Comparison of ENCODE assay signal across 27 mouse cellular contexts in genomic region chr10:61010697-61011096, GRCm38 (mm10).
DNase-seq lines count a peak whose midpoint lies in the region; ATAC-seq lines count a peak whose summit lies in the region.
"Had no signal": no experiment of that assay in that cellular context is flagged by ENCODE, and none has a peak within 500 bp of the region (broad histone marks: within the 10 kb centered on the region; RNA-seq: fewer than 3 reads in every experiment).

No protein-coding gene starts in this region.

- H3K9me3 ChIP-seq in forebrain, embryonic 14.5 days (replicated peaks; ENCODE audit: control insufficient read depth, low read length), result no peaks in the 10 kb centered on the region
- H3K9me3 ChIP-seq in forebrain, embryonic 16.5 days (ENCODE audit: control insufficient read depth, low read length), result no peaks in the 10 kb centered on the region
- no peaks in the 10 kb centered on the region for H3K9me3 ChIP-seq in kidney, embryonic 14.5 days (ENCODE audit: control insufficient read depth, low read length)
- no peaks in the 10 kb centered on the region for H3K9me3 ChIP-seq in midbrain, embryonic 15.5 days
- H3K9me3 ChIP-seq in midbrain, embryonic 13.5 days, result no peaks in the 10 kb centered on the region
- H3K9me3 ChIP-seq: heart, embryonic 10.5 days; heart, embryonic 15.5 days; hindbrain, embryonic 13.5 days; limb, embryonic 13.5 days; lung, embryonic 15.5 days; midbrain, embryonic 12.5 days; neural tube, embryonic 12.5 days had no signal

- H3K4me3 ChIP-seq in forebrain, embryonic 14.5 days (ENCODE audit: low read depth, low read length), result no peak overlapping the region
- no peak overlapping the region for H3K4me3 ChIP-seq in forebrain, embryonic 16.5 days (replicated peaks; ENCODE audit: low read length)
- no peak overlapping the region for H3K4me3 ChIP-seq in kidney, embryonic 14.5 days (ENCODE audit: low read length)
- no peak overlapping the region for H3K4me3 ChIP-seq in midbrain, embryonic 15.5 days
- H3K4me3 ChIP-seq in midbrain, embryonic 13.5 days (replicated peaks), result no peak overlapping the region
- H3K4me3 ChIP-seq: heart, embryonic 10.5 days; heart, embryonic 15.5 days; hindbrain, embryonic 13.5 days; limb, embryonic 13.5 days; lung, embryonic 15.5 days; midbrain, embryonic 12.5 days; neural tube, embryonic 12.5 days had no signal

- no peaks in the 10 kb centered on the region; the same call in 1 of the 2 replicates for H3K4me1 ChIP-seq in forebrain, embryonic 14.5 days (ENCODE audit: control insufficient read depth, insufficient read depth, low read length)
- no peaks in the 10 kb centered on the region; the same call in 1 of the 2 replicates for H3K4me1 ChIP-seq in forebrain, embryonic 16.5 days (replicated peaks; ENCODE audit: control insufficient read depth, insufficient read depth, low read length)
- no peaks in the 10 kb centered on the region for H3K4me1 ChIP-seq in kidney, embryonic 14.5 days (ENCODE audit: control insufficient read depth, insufficient read depth, low read length)
- H3K4me1 ChIP-seq in midbrain, embryonic 15.5 days, result peaks cover 14% of the 10 kb centered on the region
- H3K4me1 ChIP-seq in midbrain, embryonic 13.5 days (replicated peaks), result peaks cover 19% of the 10 kb centered on the region
- H3K4me1 ChIP-seq: heart, embryonic 10.5 days; heart, embryonic 15.5 days; lung, embryonic 15.5 days; neural tube, embryonic 12.5 days had no signal

- peak; percentile 55 for DNase-seq in forebrain, embryonic 14.5 days (ENCODE audit: low spot score)
- no peak for DNase-seq in kidney, adult 11 months
- peak; percentile 8 for DNase-seq in adipocyte (ENCODE audit: low spot score)
- no peak for DNase-seq in ovary, postnatal 36 days (ENCODE audit: low spot score)
- DNase-seq: adrenal gland, postnatal 25 days; cerebellum, adult 8-10 months; cerebellum, postnatal 36 days; gastrocnemius, postnatal 25 days; heart, adult 11 months; kidney, adult 18-20 months; kidney, postnatal 10 days; layer of hippocampus, postnatal 36 days; spleen, adult 18-20 months; thymus, postnatal 14 days had no signal

- no peak overlapping the region for H3K27ac ChIP-seq in forebrain, embryonic 14.5 days (ENCODE audit: low read depth, low read length)
- H3K27ac ChIP-seq in forebrain, embryonic 16.5 days (ENCODE audit: low read length), result no peak overlapping the region
- H3K27ac ChIP-seq in kidney, embryonic 14.5 days (ENCODE audit: low read depth, low read length), result no peak overlapping the region
- H3K27ac ChIP-seq in midbrain, embryonic 15.5 days, result no peak overlapping the region
- H3K27ac ChIP-seq in midbrain, embryonic 13.5 days, result no peak overlapping the region
- H3K27ac ChIP-seq: heart, embryonic 10.5 days; heart, embryonic 15.5 days; hindbrain, embryonic 13.5 days; limb, embryonic 13.5 days; lung, embryonic 15.5 days; midbrain, embryonic 12.5 days; neural tube, embryonic 12.5 days had no signal

- H3K36me3 ChIP-seq in forebrain, embryonic 14.5 days (ENCODE audit: control insufficient read depth, insufficient read depth, low read length), result no peaks in the 10 kb centered on the region
- no peaks in the 10 kb centered on the region for H3K36me3 ChIP-seq in forebrain, embryonic 16.5 days (ENCODE audit: control insufficient read depth, insufficient read depth)
- H3K36me3 ChIP-seq in kidney, embryonic 14.5 days (ENCODE audit: control insufficient read depth, insufficient read depth, low read length), result no peaks in the 10 kb centered on the region
- no peaks in the 10 kb centered on the region for H3K36me3 ChIP-seq in midbrain, embryonic 15.5 days (replicated peaks)
- no peaks in the 10 kb centered on the region for H3K36me3 ChIP-seq in midbrain, embryonic 13.5 days
- H3K36me3 ChIP-seq: heart, embryonic 10.5 days; heart, embryonic 15.5 days; hindbrain, embryonic 13.5 days; limb, embryonic 13.5 days; lung, embryonic 15.5 days; midbrain, embryonic 12.5 days; neural tube, embryonic 12.5 days had no signal

- H3K4me2 ChIP-seq in forebrain, embryonic 14.5 days (ENCODE audit: low read length), result no peak overlapping the region
- H3K4me2 ChIP-seq in forebrain, embryonic 16.5 days (ENCODE audit: low read length), result no peak overlapping the region
- no peak overlapping the region for H3K4me2 ChIP-seq in kidney, embryonic 14.5 days (replicated peaks; ENCODE audit: low read depth, low read length)
- H3K4me2 ChIP-seq in midbrain, embryonic 15.5 days, result no peak overlapping the region
- H3K4me2 ChIP-seq in midbrain, embryonic 13.5 days (replicated peaks), result no peak overlapping the region
- H3K4me2 ChIP-seq: heart, embryonic 15.5 days; hindbrain, embryonic 13.5 days; limb, embryonic 13.5 days; liver, embryonic 11.5 days; lung, embryonic 15.5 days; midbrain, embryonic 12.5 days; neural tube, embryonic 12.5 days had no signal

- WGBS in forebrain, embryonic 14.5 days, result 80% methylated on average over 4 of the region's 4 CpGs
- 78% methylated on average over 4 of the region's 4 CpGs for WGBS in forebrain, embryonic 16.5 days
- WGBS in kidney, embryonic 14.5 days, result 64% methylated on average over 4 of the region's 4 CpGs
- 58% methylated on average over 4 of the region's 4 CpGs for WGBS in midbrain, embryonic 15.5 days
- 81% methylated on average over 4 of the region's 4 CpGs for WGBS in midbrain, embryonic 13.5 days

- ATAC-seq in forebrain, embryonic 14.5 days, result peak; percentile 20; the same call in 1 of the 2 replicates
- no peak for ATAC-seq in forebrain, embryonic 16.5 days
- 0 out of 2 replicates have a peak, but pooled peaks have one; percentile 28 for ATAC-seq in kidney, embryonic 14.5 days (ENCODE audit: low FRiP score, low TSS enrichment)
- 0 out of 2 replicates have a peak, but pooled peaks have one; percentile 28 for ATAC-seq in midbrain, embryonic 15.5 days (replicated peaks)
- no peak for ATAC-seq in midbrain, embryonic 13.5 days
- ATAC-seq: inflammation-experienced regulatory T-cells, adult 6 months had no signal

- no peak overlapping the region for H3K9ac ChIP-seq in forebrain, embryonic 14.5 days (ENCODE audit: low read length)
- H3K9ac ChIP-seq in forebrain, embryonic 16.5 days (replicated peaks; ENCODE audit: low read depth, low read length), result no peak overlapping the region
- H3K9ac ChIP-seq in kidney, embryonic 14.5 days (ENCODE audit: low read depth, low read length), result no peak overlapping the region
- H3K9ac ChIP-seq in midbrain, embryonic 15.5 days, result no peak overlapping the region
- no peak overlapping the region for H3K9ac ChIP-seq in midbrain, embryonic 13.5 days (replicated peaks)
- H3K9ac ChIP-seq: heart, embryonic 15.5 days; hindbrain, embryonic 13.5 days; limb, embryonic 13.5 days; lung, embryonic 15.5 days; midbrain, embryonic 12.5 days; neural tube, embryonic 12.5 days had no signal

- no peaks in the 10 kb centered on the region for H3K27me3 ChIP-seq in forebrain, embryonic 14.5 days (replicated peaks; ENCODE audit: control insufficient read depth, insufficient read depth, low read length)
- H3K27me3 ChIP-seq in forebrain, embryonic 16.5 days (replicated peaks; ENCODE audit: control insufficient read depth, insufficient read depth, low read length), result no peaks in the 10 kb centered on the region
- H3K27me3 ChIP-seq in kidney, embryonic 14.5 days (ENCODE audit: control insufficient read depth, insufficient read depth, low read length), result no peaks in the 10 kb centered on the region
- H3K27me3 ChIP-seq in midbrain, embryonic 15.5 days (replicated peaks), result no peaks in the 10 kb centered on the region
- no peaks in the 10 kb centered on the region for H3K27me3 ChIP-seq in midbrain, embryonic 13.5 days
- H3K27me3 ChIP-seq: heart, embryonic 15.5 days; limb, embryonic 13.5 days; lung, embryonic 15.5 days; neural tube, embryonic 12.5 days had no signal

Comparison
In these comparisons a context has a peak if more than half of its experiments do, and no peak if none do; other contexts are left out.
1. ATAC-seq: peak in forebrain, embryonic 14.5 days (single experiment), kidney, embryonic 14.5 days (single experiment) and midbrain, embryonic 15.5 days (single experiment); none in forebrain, embryonic 16.5 days (single experiment) and midbrain, embryonic 13.5 days (single experiment).
2. DNase-seq: peak in forebrain, embryonic 14.5 days (single experiment) and adipocyte (single experiment); none in kidney, adult 11 months (single experiment) and ovary, postnatal 36 days (single experiment).